Mouse (Mus musculus) cortical plate, adult 2 months (tissue): ENCODE results near the gene Crocc.
A peak's percentile ranks its signal among the peaks of the same experiment; 100 is the strongest.

ENCODE experiments used
- CTCF ChIP-seq: fragments of 200-500 bp; IDR thresholded peaks from 2 replicates; pipeline ENCODE4 v1.5.1; 2011; ENCODE audit warnings: mild to moderate bottlenecking, control low read depth, low read length; ENCODE audit not compliant: insufficient read depth; ENCODE audit errors: extremely low read depth
- POLR2A ChIP-seq: fragments of 200-500 bp; IDR thresholded peaks from 2 replicates; pipeline ENCODE4 v1.6.1; 2011; ENCODE audit warnings: mild to moderate bottlenecking, low read length, control low read depth; ENCODE audit not compliant: insufficient read depth; ENCODE audit errors: extremely low read depth

DNA sequence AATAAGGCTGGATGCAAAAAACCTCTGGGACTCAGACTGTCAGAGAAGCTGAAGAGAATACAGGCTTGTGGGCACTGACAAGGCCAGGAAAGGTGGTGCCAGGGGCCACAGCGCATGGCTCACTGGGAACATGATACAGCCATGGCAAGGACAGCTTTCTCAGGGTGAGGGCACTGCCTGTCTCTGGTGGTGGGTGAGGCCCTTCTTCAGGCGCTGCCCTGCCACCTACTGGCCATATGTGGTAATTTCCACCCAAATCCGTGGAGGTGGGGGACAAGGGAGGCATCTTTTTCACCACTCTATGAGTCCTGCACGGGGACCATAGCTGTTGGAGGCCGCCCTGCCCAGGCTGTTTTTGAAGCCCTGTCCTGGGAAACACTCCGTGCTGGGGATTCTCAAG lies 28.6 kb downstream of the Crocc start:
- no peak for TF ChIP-seq POLR2A
- TF ChIP-seq CTCF: peak; percentile 95
